Comparison of ENCODE assay signal across 8 mouse cellular contexts in genomic region chr3:137980435-137981381, GRCm38 (mm10). TPM values are rescaled to one million over a fixed set of nuclear protein-coding genes. Genes with fewer than 3 reads are reported as not detected.
A peak's percentile ranks its signal among the peaks of the same experiment; 100 is the strongest.
DNase-seq lines count a peak whose midpoint lies in the region; ATAC-seq and TF ChIP-seq lines count a peak whose summit lies in the region.

No protein-coding gene starts in this region.

- H3K36me3 ChIP-seq in lung, postnatal 0 days (ENCODE audit: insufficient read depth, low read length) = no peaks in the 10 kb centered on the region
- H3K36me3 ChIP-seq in hindbrain, embryonic 15.5 days = no peaks in the 10 kb centered on the region
- H3K36me3 ChIP-seq in midbrain, embryonic 13.5 days = no peaks in the 10 kb centered on the region

- H3K27me3 ChIP-seq in lung, postnatal 0 days (replicated peaks; ENCODE audit: insufficient read depth, low read length) = no peaks in the 10 kb centered on the region
- H3K27me3 ChIP-seq in hindbrain, embryonic 15.5 days = 0 out of 2 replicates have a peak, but pooled peaks cover 3% of the 10 kb centered on the region
- H3K27me3 ChIP-seq in midbrain, embryonic 13.5 days = peaks cover 7% of the 10 kb centered on the region

- H3K9me3 ChIP-seq in lung, postnatal 0 days (ENCODE audit: low read length) = no peaks in the 10 kb centered on the region
- H3K9me3 ChIP-seq in hindbrain, embryonic 15.5 days = no peaks in the 10 kb centered on the region
- H3K9me3 ChIP-seq in midbrain, embryonic 13.5 days = no peaks in the 10 kb centered on the region

- peak overlapping the region; percentile 86 for H3K27ac ChIP-seq in lung, postnatal 0 days (ENCODE audit: low read length)
- H3K27ac ChIP-seq in cortical plate, adult 2 months (ENCODE audit: insufficient read depth, low read length) = no peak overlapping the region
- H3K27ac ChIP-seq in hindbrain, embryonic 15.5 days (replicated peaks) = no peak overlapping the region
- H3K27ac ChIP-seq in midbrain, embryonic 13.5 days = no peak overlapping the region

- TF ChIP-seq POLR2A in cortical plate, adult 2 months (IDR thresholded peaks at IDR 0.05; ENCODE audit: extremely low read depth, insufficient read depth, low read length) = no peak

- TF ChIP-seq CTCF in lung, postnatal 0 days (IDR thresholded peaks at IDR 0.05) = peak; percentile 20
- TF ChIP-seq CTCF in cortical plate, adult 2 months (IDR thresholded peaks at IDR 0.05; ENCODE audit: extremely low read depth, insufficient read depth, low read length) = no peak

- peak; percentile 52 for ATAC-seq in lung, postnatal 0 days
- ATAC-seq in hindbrain, embryonic 15.5 days (ENCODE audit: low FRiP score, low read depth) = no peak
- ATAC-seq in midbrain, embryonic 13.5 days = no peak

- peak; percentile 32; the same call in 1 of the 2 replicates for TF ChIP-seq EP300 in lung, postnatal 0 days (IDR thresholded peaks at IDR 0.05)

- DNase-seq in lung, postnatal 0 days (ENCODE audit: low spot score) = peak; percentile 68
- no peak for DNase-seq in lung, postnatal 36 days
- no peak for DNase-seq in layer of hippocampus, adult 8-10 months (ENCODE audit: low spot score in 2 of 2)
- no peak for DNase-seq in left cerebral cortex, adult 8-10 months (ENCODE audit: low spot score in 2 of 2)
- DNase-seq in adrenal gland, adult 8-10 months = no peak

- peak overlapping the region; percentile 60 for H3K9ac ChIP-seq in lung, postnatal 0 days (replicated peaks; ENCODE audit: low read depth)
- no peak overlapping the region for H3K9ac ChIP-seq in hindbrain, embryonic 15.5 days
- no peak overlapping the region for H3K9ac ChIP-seq in midbrain, embryonic 13.5 days (replicated peaks)

- peaks cover 4% of the 10 kb centered on the region; the same call in 1 of the 2 replicates for H3K4me1 ChIP-seq in lung, postnatal 0 days (ENCODE audit: insufficient read depth, low read depth, low read length)
- no peaks in the 10 kb centered on the region for H3K4me1 ChIP-seq in cortical plate, adult 2 months (ENCODE audit: control insufficient read depth, insufficient read depth, low read length)
- peaks cover 11% of the 10 kb centered on the region for H3K4me1 ChIP-seq in hindbrain, embryonic 15.5 days (replicated peaks)
- peaks cover 21% of the 10 kb centered on the region for H3K4me1 ChIP-seq in midbrain, embryonic 13.5 days (replicated peaks)

- peak overlapping the region; percentile 56 for H3K4me3 ChIP-seq in lung, postnatal 0 days (ENCODE audit: low read depth, low read length)
- H3K4me3 ChIP-seq in cortical plate, adult 2 months (ENCODE audit: insufficient read depth, low read length) = peak overlapping the region; percentile 24
- H3K4me3 ChIP-seq in hindbrain, embryonic 15.5 days = peak overlapping the region; percentile 28
- no peak overlapping the region; the same call in 1 of the 2 replicates for H3K4me3 ChIP-seq in midbrain, embryonic 13.5 days (replicated peaks)

- peak overlapping the region; percentile 83 for H3K4me2 ChIP-seq in lung, postnatal 0 days (replicated peaks; ENCODE audit: low read depth, low read length)
- H3K4me2 ChIP-seq in hindbrain, embryonic 15.5 days = peak overlapping the region; percentile 46
- peak overlapping the region; percentile 37 for H3K4me2 ChIP-seq in midbrain, embryonic 13.5 days (replicated peaks)

- WGBS in lung, postnatal 0 days = 13% methylated on average over 15 of the region's 15 CpGs
- 46% methylated on average over 15 of the region's 15 CpGs for WGBS in hindbrain, embryonic 15.5 days
- WGBS in midbrain, embryonic 13.5 days = 38% methylated on average over 15 of the region's 15 CpGs

RNA-seq across cellular contexts. Expression of gene Dapp1, which starts 0.6 kb away (rescaled TPM):
- 7.9 and 8.9 TPM in 2 replicates for polyA plus RNA-seq in lung, postnatal 0 days (2015; fragmentation: Nextera tagmentation; extraction: Ambion mirVana)
- polyA plus RNA-seq in cortical plate, adult 2 months (2012; rRNA removed) = 4.4 and 5.5 TPM in 2 replicates
- 1.7 TPM in 2 replicates for polyA plus RNA-seq in hindbrain, embryonic 15.5 days (2015; fragmentation: Nextera tagmentation; extraction: Ambion mirVana)
- polyA plus RNA-seq in midbrain, embryonic 13.5 days (2015; fragmentation: Nextera tagmentation; extraction: Ambion mirVana) = 0.67 and 1.2 TPM in 2 replicates
- 1 to 10 TPM; 5.3 to 8.4 (median 7.6) TPM for total RNA-seq in layer of hippocampus, adult 8-10 months (2022)
- 1 to 10 TPM; 3.4 to 5.9 (median 4.7) TPM for total RNA-seq in left cerebral cortex, adult 8-10 months (2022)
- total RNA-seq in adrenal gland, adult 8-10 months (2022) = 10 to 100 TPM in 1 of 4 experiments, 1 to 10 TPM in 3; 3.9 to 11.2 (median 7.0) TPM
